Mouse (Mus musculus) kidney, adult 9 months (tissue): ENCODE measurements around the gene Etnk2.

Source experiments
- DNase-seq: peaks from one replicate; pipeline ENCODE4 v3.0.0; 2022

Gene Etnk2

DNA sequence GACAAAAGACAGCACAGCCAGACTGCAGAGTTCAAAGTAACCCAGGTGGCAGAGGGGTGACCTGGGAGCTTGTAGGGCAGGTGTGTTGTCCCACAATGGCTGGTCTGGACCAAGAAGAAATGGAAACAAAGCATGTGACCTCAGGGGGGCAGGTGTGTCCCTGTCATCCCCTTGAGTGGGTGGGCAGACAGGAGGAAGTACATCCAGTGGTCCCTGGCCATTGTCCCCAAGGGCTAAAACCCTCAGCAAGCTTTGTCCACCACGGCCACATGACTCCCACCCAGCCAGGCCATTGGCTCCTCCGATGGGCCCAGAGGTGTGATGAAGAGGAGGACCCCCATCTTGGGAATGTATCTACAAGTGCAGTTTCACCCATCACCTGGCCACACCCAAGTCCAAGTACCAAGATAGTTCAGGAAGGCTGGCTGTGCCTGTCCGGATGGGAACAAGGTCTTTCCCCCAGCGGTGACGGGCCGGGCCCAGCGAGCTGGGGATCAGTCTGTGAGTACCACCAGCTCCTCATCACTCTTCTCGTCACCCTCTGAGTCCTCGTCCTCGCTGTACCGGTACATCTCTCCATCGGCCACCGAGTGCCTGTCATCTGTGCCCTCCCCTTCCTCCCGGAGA, 19.9 kb downstream of the Etnk2 start:
- no peak for DNase-seq

DNA sequence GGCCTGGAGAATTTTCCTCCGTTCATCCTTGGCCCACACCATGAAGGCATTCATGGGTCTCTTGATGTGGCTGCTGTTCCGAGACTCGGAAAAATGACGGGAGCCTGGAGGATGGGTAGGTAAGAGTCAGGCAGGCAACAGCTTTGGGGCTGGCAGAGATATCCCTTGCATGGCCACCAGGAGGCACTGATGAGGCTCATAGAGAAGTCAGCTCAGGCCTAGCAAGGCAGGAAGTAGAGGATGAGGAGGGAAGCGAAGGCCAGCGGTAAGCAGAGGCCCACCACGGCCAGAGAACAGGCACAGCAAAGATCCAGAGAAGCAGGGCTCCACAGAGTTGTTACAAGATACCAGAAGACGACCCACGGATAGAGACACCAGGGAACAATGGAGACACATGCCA, 22.1 kb downstream of the Etnk2 start:
- DNase-seq, result peak; percentile 86

DNA sequence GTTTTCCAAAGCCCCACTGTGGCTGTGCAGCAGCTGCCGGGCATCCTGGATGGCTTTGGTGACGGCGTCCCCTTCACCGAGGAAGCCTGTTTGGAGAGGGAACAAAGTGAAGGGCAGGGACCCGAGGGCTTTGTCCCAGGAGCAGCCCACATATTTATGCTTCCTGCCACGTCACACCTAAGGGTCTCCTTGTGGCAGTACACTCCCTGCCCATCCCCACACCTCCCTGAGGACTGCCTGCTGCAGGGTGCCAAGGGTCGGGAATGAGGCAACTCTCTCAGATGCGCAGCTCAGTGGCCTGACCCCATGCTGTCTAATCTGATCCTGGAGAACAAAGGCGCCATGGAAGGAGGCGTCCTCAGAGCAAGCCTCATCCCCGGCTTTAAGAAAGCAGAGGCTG, 22.8 kb downstream of the Etnk2 start:
- no peak for DNase-seq

DNA sequence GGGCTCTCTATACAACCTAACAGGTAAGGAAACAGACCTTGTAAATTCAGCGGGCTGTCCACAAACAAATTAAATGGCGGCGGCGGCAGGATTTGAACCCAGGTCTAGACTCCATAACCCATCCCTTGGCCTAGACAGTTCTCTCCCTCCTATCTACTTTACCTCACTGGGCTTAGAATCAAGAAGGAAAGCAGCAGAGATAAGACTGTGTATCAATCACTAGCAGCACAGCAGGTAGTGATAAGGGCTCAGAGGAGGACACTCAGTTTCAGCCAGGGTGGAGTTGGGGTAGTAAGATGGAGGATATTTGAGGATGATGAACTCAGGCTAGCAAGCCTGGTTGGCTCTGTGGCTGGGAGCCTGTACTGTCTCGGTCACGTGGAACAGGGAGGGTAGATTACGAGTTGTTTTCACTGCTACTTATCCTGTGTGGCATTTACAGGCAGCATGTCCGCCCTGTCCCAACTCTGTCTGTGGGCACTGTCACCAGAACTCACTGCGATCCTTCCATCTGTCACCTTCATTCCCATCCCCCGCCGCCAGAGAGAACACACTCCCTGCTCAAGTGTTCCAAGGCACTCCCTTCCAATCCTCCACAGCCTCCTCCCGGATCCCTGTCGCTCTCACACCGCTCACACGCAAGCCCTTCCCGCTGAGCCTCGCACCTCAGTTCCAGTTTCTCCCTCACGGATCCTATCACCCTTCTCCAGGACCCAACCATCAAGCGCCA, 24.3 kb downstream of the Etnk2 start:
- no peak for DNase-seq

DNA sequence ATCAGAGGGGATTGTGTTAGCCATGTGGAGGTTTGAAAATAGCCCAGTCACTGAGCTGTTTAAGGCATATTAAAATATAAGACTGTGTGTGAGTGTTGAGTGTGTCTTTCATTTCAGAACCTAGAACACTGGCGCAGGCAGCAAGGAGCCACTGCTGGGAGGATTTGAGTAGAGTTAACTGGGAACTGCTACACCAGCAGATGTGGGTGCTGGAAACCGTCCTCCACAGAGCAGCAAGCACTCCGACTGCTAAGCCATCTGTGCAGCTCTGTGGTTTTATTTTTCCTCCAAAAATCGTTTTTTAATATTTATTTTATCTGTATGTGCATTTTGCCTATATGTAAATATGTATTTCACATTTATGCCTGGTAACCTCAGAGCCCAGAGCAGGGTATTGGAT, 31.3 kb downstream of the Etnk2 start:
- no peak for DNase-seq

DNA sequence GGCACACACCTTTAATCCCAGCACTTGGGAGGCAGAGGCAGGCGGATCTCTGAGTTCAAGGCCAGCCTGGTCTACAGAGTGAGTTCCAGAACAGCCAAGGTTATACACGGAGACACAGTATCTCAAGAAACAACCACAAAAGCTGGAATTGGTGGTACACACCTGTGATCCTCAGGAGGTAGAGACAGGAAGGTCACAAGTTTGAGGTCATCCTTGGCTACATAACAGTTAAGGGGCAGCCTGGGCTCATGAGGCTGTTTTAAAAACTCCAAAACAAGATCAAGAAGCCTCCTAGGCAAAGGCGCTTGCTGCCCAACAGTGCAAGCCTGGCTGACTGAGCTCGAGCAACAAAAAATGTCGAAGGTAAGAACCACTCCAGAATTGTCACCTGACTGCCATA, 33.3 kb downstream of the Etnk2 start:
- no peak for DNase-seq

DNA sequence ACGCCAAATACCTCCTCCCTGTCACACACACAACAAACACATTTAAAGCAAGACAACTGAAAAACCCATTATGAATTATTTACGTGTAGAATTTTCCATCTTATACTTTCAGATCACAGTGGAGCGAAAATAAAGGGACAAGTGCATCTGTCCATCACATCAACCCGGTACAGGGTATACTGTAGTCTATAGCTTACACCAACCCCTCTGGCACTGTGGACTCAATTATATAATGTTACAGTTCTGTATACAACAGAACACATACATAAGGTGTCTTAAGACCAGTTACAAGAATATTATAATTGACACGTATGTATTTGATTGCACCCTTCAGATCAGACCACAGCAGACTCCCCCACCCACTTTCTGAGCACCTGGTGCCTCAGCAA, 33.7 kb downstream of the Etnk2 start:
- no peak for DNase-seq

DNA sequence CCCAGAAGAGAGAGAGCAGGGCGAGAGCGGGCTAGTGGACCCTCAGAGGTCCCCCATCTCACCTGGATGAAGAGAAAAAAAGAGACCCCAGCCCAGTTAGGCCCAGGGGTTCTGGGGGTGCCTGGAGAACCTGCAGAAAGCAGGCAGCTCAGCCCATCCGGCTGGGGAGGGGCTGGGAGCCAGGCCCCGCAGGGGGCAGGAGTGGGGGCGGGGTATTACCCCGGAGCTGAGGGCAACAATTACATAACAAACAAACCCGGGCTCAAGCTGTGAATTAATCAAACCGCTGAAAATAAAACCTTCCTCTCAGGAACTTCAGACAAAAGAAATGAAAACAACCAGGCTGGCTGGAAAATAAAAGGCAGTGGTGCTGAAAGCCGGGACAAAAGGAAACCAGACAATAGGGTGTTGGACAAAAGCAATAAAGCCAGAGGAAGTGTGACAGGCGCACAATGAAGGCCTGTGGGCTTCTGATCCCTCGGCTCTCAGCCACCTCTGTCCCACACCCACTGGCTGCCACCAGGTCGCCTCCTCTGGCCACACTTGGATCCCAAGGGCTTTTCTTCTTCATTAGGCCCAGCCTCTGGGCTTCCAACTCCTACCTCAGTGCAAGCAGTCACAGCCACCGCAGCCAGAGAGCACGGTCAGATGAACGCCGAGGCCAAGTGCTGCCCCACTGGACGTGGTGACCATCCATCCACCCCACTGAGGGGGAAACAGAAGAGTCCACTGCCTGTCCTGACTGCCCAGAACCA, 34.3 kb downstream of the Etnk2 start:
- DNase-seq, result peak; percentile 70

DNA sequence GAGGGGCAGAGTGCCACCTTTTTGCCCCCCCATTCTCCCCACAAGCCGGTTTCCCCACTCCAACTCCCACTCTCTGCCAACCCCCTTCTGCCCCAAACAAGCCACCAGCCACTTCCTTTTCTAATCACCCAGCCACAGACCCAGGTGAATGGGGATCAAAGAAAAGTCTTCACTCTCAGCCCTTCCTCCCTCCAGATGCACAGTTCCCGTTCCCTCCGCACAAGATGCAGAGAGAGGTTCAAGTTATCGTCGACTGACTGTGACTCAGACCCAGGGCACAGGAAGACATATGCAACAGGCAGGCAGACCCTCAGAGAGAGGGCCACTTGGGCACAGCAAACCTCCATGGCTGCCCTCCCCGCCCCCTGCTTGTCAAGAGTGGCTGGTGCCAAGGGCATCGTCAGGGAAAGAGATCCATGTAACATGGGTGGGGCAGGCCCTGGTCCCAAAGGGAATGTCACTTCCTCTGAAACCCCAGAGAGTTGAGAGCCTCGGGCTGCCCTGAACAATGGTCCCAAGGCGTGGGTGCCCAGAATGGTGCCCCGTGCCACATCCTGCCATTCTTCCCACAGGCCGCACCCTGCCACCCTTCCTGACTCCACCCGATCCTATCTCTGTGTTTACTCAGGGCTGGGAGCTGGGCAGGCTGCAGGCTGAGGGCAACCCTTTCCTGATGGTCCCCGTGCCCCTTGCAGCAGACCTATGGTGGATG, 36.8 kb downstream of the Etnk2 start:
- DNase-seq, result peak; percentile 46

DNA sequence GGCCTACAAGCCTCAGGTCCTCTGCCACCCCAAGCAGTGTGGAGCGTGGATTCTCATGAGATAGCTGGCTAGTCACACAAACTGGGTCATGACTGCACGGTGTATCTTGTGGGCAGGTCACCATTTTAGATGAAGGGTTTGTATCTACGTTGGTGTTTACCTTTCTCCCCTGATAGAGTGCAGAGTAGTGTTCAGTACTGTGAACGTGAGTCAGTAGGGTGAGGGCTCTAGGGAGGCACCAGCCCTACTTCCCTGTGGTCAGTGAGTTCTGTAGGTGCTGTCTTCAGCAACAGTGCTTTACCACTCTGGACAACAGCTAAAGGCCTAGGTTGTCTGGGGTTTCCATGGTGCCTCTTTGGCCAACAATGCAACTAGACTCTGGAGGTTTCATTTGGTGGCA, 40.6 kb downstream of the Etnk2 start:
- DNase-seq, result no peak

DNA sequence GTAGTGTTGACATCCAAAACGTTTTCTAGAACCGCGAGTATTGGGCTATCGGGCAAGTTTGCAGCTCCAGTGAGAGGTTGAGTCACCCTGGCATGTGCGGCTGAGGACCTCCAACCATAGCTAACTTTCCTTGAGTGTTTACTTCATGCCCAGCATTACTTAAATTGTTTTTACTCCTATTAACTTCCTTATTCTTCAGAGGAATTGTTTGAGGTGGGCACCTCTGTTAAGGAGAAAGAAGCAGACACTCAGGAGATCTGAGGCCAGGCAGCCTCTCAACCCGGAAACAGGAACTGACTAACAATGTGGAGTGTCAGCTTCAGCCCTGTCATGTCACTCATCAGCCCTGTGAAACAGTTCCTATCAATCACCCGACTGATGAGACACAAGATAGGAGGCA, 43.2 kb downstream of the Etnk2 start:
- no peak for DNase-seq

DNA sequence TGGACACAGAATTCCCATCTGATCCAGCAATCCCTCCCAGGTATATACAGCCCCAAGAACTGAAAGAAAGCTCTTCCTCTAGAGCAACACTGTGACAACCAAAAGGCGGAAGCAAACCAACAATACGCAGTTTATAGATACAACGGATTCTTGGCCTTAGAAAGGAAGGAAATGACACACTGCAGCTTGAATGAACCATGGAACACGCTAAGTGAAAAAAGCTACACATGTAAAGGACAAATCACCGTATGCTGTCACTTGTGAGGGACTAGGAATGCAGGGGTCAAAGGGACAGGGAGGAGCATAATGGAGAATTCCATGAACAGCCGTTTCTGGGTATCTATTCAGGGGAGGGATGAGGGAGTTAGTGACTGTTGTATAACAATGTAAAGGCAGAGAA, 44.1 kb downstream of the Etnk2 start:
- peak; percentile 50 for DNase-seq

DNA sequence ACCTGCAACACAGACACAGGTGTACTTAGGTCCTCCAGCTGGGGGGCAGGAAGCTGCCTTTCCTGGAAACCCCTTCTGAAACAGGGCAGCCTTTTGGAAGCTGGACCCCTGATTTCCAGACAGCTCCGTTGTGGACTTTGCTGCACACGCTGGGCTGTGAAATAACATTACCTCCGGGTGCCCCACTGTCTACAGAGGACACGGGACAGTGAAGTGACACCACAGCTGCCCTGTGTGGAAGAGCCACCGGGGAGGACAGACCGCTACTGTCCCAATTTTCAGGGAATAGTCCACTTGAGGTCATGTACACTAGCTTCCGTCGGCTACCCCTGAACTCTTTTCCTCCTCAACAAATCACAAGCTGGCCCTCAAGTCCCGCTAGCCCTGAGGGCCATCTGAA, 44.9 kb downstream of the Etnk2 start:
- no peak for DNase-seq

DNA sequence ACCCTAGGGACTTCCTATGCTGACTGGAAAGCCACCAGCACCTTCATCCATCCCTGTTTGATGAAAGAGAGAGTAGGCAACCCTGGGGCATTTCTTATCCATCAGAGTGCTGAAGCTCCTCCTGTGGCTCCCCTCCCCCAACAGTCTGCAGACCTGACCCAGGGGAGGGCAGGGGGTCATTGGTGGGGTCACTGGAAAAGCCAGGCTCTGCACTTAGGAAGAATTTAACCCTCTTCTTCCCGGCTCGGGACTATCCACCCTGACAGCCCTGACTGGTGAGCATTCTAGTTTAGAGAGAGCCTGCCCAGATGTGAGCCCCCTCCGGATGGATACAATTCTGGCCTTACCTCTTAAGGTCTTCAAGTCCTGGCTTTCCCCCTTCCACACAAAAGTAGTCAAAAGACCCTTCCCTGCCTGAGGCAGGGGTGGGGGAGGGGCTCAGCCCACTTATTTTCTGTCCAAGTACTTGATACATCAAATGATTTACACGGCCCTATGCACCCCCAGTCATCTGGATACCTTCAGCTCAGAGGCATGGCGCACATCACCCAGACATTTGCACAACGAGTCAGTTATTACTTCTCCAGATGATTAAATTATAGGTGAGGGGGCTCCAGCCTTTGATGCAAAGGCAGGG, 45.6 kb downstream of the Etnk2 start:
- DNase-seq, result no peak

DNA sequence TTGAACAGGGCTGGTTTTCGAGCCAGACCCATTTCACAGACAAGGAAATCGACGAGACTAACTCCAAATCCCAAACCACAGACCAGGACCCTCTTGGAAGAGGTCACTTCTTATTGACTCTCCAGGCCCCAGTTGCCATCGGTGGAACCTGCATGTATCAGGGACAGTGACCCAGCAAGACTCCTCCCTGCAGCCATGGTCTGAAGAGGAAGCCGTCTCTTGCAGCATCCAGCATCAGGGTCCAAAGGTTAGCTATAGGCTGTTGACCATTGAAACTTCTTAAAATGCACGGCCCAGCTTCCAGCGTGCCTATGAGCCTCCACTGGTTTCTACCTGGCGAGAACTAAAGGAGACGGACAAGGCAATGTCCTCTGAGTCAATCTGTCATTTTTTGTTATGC, 46.4 kb downstream of the Etnk2 start:
- DNase-seq, result peak; percentile 71

DNA sequence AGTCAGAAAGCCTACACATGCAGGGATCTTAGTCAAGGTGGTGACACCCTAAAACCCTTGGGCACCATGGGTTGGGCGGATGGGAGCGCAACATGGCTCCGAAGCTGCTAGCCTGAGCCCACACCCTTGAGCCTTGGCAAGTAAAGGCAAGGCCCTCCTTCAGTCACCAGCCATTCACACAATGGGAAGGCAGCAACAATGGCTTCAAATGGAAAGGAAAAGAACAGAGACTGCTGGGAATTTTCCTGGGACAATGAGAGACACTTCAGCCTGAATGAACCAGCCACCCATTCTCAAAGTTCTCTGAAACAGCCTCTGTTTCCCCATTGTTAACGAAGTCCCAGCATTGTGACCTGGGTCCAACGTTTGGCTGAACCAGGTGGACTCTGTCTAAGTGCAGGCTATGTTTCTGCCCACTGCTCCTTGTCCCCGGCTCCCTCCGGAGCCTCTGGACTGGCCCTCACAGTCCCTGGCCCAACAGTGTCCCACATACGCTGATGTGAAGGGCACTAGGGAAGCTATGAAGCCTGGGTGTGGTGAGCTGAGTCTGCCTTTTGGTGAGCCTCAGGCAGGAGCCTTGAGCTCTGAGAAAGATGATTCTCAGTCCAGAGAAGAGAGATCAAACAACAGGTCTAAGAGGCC, 48.3 kb downstream of the Etnk2 start:
- no peak for DNase-seq

DNA sequence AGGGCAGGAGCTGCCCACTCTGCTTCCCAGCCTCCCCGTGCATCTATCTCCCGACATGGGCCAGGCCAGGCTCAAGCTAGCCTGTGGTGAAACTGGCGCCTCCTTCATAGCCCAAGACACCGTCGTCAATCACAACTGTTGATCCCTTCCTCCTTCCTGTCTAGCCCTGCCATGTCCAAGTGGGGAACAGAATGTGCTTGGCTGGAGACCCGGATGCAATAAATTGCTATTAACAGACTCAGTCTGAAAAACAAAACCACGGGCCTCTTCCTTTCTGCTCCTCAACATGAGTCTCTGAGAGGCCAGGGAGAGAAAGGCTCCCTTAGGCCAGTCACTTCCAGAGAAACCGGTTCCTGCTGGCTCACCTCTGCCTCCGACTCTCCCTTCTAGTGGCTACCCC, 49.6 kb downstream of the Etnk2 start:
- DNase-seq, result peak; percentile 82

DNA sequence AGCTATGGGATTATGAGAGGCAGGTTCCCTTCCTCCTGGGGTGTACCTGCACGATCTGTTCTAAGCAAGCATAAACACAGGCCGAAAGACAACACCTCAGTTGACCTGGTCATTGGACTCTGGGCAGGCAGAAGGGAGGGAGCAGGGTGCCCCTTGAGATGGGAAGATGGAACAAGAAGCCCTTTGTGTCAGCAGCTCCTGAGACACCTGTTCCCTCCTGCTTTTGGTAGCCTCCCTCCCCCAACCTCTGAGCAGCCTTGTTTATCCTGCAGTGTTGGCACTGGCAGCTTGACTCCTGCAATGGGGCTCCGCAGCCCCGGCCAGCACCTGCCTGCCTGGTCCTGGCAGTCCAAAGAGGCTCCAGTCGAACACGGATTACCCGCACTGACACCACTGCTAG, 51.7 kb downstream of the Etnk2 start:
- peak; percentile 88 for DNase-seq

DNA sequence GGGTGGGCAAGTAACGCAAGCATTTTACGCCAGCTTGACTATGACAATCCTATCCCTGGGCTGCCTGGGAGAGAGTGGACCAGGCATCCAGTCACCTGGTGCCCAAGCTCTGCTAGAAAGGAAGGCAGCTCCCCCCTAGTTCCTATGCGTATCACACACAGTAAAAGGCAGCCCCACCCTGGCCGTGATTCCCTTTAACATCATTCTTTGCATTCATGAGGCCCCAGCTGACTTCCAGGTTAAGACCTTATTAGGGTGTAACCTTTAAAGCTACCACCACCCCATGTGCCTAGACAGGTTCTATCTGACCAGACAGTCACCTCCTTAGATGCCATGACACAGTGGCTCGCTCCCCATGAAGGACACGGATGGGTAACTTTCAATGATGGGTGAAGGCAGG, 52.1 kb downstream of the Etnk2 start:
- peak; percentile 50 for DNase-seq

DNA sequence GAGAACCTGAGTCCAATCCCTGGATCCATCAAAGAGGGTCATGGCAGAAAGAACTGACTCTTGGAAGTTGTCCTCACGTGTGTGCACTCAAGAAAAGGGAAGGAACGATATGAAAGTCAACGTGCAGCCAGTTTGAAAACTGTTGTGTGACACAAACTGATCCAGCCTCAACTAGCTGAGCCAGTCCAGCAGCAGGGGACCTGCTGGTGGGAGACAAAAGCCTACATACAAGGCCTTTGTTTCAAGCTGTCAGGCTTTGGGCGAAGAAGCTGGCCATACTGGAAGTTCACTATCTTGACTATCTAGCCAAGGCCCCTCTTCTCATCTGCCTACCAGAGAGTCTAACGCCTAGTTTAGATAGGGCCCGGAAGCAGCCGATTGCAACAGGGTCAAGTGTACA, 53.1 kb downstream of the Etnk2 start:
- no peak for DNase-seq

DNA sequence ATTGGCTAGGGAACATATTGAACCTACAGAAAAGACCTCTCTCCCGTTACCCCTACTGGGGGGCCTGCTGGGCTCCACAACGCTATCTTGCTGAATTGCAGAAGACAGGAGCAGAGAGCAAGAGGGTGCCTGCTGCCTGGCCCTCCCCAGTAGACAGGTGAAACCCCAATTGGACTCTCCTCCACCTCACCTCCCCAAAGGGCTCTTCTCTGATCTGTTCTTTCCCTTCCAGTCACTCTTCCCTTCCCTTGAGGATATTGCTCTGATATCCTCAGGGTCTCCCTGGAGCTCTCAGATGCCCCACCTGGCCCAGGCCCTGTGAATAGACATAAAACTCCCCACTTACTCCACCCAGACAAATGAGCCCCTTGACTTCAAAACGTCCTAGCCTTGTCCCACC, 53.7 kb downstream of the Etnk2 start:
- no peak for DNase-seq

DNA sequence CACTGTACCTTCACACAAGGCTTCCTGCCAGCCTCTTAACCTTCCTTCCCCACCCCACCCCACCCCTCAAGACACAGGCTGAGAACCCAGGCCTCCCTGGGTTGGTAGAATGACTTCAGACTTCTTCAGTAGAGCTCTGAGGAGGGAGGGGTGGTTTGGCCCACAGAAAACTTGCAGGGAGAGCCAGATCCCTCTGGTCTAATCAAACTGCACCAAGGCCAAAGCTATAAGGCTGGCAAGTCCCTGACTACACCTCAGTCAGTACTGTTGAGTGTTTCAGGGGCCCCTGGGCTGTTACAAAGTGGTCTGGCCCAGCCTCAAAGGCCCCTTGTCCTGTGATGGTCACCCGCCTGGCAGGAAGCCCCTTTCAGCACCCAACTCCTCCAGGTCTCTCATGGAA, 54.2 kb downstream of the Etnk2 start:
- DNase-seq, result no peak
